Mouse (Mus musculus): ENCODE results near the gene Ddc. TPM values are rescaled to one million over a fixed set of nuclear protein-coding genes. Genes with fewer than 3 reads are reported as not detected.

The Ddc gene
- polyA plus RNA-seq (2016; fragmentation: Nextera tagmentation; extraction: Ambion mirVana): 34.5 and 42.8 TPM in 2 replicates

GRCm38 (mm10) chr11:11897645-11898357, at the start of gene Ddc:
Gene Ddc (minus strand): TSS chr11:11898144.
- H3K36me3 ChIP-seq: no peaks in the 10 kb centered on the region
- peak within 1 kb of the TSS; percentile 79 for H3K27ac ChIP-seq
- 78% methylated on average over 12 of the region's 12 CpGs for WGBS
- no peaks in the 10 kb centered on the region for H3K9me3 ChIP-seq
- no peak for DNase-seq (ENCODE audit: low spot score)
- peaks cover 28% of the 10 kb centered on the region for H3K4me1 ChIP-seq
- H3K27me3 ChIP-seq (ENCODE audit: insufficient read depth, poor library complexity, severe bottlenecking): no peaks in the 10 kb centered on the region
- no peak within 1 kb of the TSS for H3K4me3 ChIP-seq

DNA sequence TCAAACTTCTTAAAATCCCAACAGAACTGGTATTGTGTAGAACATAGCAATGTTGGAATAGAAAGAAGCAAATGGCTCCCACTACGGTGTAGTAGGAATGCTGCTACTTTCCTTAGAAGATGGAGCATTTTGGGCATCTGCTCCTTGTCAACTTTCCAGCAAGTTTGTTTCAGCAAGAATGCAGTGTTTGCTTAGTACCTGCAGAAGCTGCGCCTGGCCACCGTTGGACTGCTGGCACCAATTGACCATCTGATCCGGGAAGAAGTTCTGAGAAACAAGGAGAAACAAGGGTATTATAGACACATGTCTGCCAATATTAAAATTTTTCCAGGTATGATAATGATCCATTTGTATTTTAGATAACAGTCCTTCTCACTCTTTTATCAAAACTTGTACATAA, 47.8 kb upstream of the Ddc start:
- H3K4me3 ChIP-seq: no peak overlapping the region
- H3K36me3 ChIP-seq: peaks cover 88% of the 10 kb centered on the region
- no peak for DNase-seq (ENCODE audit: low spot score)
- H3K27ac ChIP-seq: no peak overlapping the region
- no peaks in the 10 kb centered on the region for H3K9me3 ChIP-seq
- 84% methylated on average over 4 of the region's 4 CpGs for WGBS
- H3K4me1 ChIP-seq: peaks cover 34% of the 10 kb centered on the region
- no peaks in the 10 kb centered on the region for H3K27me3 ChIP-seq (ENCODE audit: insufficient read depth, poor library complexity, severe bottlenecking)

DNA sequence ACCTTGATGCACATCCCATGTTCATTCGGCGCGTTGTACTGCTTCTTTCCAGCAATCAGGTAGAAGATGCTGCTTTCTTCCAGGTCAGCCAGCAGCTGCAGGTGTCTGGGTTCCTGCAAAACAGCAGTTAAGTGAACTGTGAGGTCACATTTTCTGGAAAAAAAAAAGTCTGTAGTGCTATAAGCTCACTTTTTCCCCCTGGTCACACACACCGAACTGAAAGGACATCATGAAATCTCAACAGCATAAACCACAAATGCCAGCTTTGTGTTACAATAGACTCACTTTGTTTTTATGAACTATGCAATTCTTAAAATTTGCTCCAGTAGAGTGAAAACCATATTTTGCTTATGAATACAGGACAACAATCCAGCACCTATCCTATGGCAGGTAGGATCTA, 46.9 kb upstream of the Ddc start:
- H3K27ac ChIP-seq: no peak overlapping the region
- H3K9me3 ChIP-seq: no peaks in the 10 kb centered on the region
- DNase-seq (ENCODE audit: low spot score): no peak
- peaks cover 85% of the 10 kb centered on the region for H3K36me3 ChIP-seq
- H3K27me3 ChIP-seq (ENCODE audit: insufficient read depth, poor library complexity, severe bottlenecking): no peaks in the 10 kb centered on the region
- 92% methylated on average over 4 of the region's 4 CpGs for WGBS
- peaks cover 27% of the 10 kb centered on the region for H3K4me1 ChIP-seq
- H3K4me3 ChIP-seq: no peak overlapping the region

- no peaks in the 10 kb centered on the region for H3K27me3 ChIP-seq (ENCODE audit: insufficient read depth, poor library complexity, severe bottlenecking)
- H3K36me3 ChIP-seq: peaks cover 85% of the 10 kb centered on the region
- DNase-seq (ENCODE audit: low spot score): no peak
- H3K27ac ChIP-seq: no peak overlapping the region
- peaks cover 21% of the 10 kb centered on the region for H3K4me1 ChIP-seq
- H3K9me3 ChIP-seq: no peaks in the 10 kb centered on the region
- no peak overlapping the region for H3K4me3 ChIP-seq
Measured at GRCm38 (mm10) chr11:11944082-11944349, 46.1 kb upstream of the Ddc start.

GRCm38 (mm10) chr11:11943240-11944081, 45.5 kb upstream of the Ddc start:
- H3K9me3 ChIP-seq: no peaks in the 10 kb centered on the region
- no peak overlapping the region for H3K4me3 ChIP-seq
- WGBS: 85% methylated on average over 13 of the region's 13 CpGs
- peak overlapping the region; percentile 77; the same call in 1 of the 2 replicates for H3K27ac ChIP-seq
- H3K36me3 ChIP-seq: peaks cover 85% of the 10 kb centered on the region
- DNase-seq (ENCODE audit: low spot score): no peak
- H3K27me3 ChIP-seq (ENCODE audit: insufficient read depth, poor library complexity, severe bottlenecking): no peaks in the 10 kb centered on the region
- peaks cover 15% of the 10 kb centered on the region for H3K4me1 ChIP-seq

DNA sequence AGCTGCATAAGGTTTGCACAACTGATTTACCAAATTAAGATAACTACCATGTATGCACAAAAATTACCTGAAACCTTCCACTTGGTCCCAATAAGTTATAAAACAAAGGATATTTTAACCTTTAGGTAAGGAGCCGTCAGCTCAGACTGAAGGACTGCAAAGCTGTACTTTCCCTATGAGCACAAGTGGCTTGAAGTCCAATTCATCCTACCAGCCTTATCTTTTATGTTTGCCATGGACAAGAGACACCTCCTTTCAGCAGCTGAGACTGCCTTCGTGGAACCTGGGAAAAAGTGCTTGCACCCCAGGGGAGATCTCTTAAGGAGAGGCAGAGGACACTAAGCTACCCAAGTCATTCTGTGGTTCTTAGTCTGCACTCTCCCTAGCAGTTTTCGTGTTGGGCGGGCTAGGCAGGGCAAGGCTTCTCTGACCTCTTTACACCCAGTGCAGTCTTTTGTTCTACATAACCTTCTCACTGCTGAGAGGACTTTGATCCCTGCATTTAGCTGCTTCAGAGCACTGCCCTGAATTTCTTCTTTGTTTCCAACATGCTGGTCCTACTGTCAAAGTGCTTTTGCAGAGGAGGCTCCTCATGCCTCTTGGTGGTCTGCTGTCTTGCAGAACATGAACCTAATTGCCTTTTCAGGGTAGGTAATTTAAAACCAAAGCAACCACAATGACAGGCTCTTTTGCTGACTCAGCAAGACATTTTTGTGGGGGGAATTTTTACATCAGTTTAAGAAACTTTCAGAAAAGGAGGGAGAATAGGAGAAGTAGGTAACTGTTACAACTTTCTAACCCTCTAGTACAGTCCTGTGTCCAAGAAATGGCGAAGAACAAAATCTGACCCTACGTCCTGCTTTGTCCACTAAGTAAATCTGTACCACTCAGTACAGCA, 44.6 kb upstream of the Ddc start:
- Histone ChIP-seq H3K36me3 (peaks cover 89% of the 10 kb centered on the region), H3K9me3 (no peaks in the 10 kb centered on the region), H3K27me3 (ENCODE audit: insufficient read depth, poor library complexity, severe bottlenecking) (no peaks in the 10 kb centered on the region), H3K4me3 (no peak overlapping the region), H3K4me1 (peaks cover 13% of the 10 kb centered on the region), H3K27ac (peak overlapping the region; percentile 77)
- peak; percentile 65 for DNase-seq (ENCODE audit: low spot score)
- WGBS: 62% methylated on average over 6 of the region's 6 CpGs

GRCm38 (mm10) chr11:11940833-11941681, 43.1 kb upstream of the Ddc start:
- no peaks in the 10 kb centered on the region for H3K27me3 ChIP-seq (ENCODE audit: insufficient read depth, poor library complexity, severe bottlenecking)
- H3K4me3 ChIP-seq: no peak overlapping the region
- WGBS: 87% methylated on average over 5 of the region's 5 CpGs
- peaks cover 90% of the 10 kb centered on the region for H3K36me3 ChIP-seq
- no peaks in the 10 kb centered on the region for H3K9me3 ChIP-seq
- no peak overlapping the region; the same call in 1 of the 2 replicates for H3K27ac ChIP-seq
- H3K4me1 ChIP-seq: peaks cover 17% of the 10 kb centered on the region
- peak; percentile 53 for DNase-seq (ENCODE audit: low spot score)

DNA sequence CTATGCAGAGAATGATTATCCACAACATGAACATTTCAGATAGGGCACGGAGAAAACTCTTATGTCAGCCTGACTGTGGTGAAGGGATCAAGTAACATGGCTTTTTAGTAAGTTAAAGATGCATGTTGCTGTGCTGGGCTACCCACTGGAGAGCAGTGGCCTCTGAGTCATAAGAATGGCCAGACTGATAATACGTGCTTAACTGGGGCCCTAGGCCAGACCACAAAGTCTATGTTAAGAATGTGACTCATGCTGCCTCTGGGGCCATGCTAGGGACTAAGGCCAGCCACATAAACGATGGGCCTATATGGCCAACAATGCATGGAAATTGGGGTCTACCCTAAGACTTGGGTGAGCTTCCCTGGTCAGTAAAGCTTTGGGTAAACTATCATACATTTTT, 41.7 kb upstream of the Ddc start:
- H3K36me3 ChIP-seq: peaks cover 91% of the 10 kb centered on the region
- no peaks in the 10 kb centered on the region for H3K27me3 ChIP-seq (ENCODE audit: insufficient read depth, poor library complexity, severe bottlenecking)
- H3K4me1 ChIP-seq: peaks cover 20% of the 10 kb centered on the region
- no peaks in the 10 kb centered on the region for H3K9me3 ChIP-seq
- DNase-seq (ENCODE audit: low spot score): peak; percentile 78
- WGBS: 31% methylated on average over 3 of the region's 3 CpGs
- H3K4me3 ChIP-seq: no peak overlapping the region
- H3K27ac ChIP-seq: peak overlapping the region; percentile 43

DNA sequence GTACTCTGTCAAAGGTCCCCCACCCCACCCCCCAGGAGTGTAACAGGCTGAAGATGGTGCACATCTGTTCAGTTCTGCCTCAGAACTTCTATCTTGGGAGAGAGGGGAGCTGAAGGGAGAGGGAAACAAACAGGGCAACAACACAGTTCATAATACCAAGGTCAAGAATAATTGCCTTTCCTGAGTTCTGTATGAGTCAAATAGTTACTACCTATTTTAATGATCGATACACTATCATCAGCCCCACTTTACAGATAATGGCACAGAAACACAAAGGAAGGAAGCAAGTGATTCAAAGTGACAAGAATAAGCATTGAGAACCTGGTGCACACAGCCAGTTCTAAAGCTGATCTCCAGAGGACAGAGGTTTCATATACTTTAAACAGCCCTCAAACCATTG, 40.6 kb upstream of the Ddc start:
- peak overlapping the region; percentile 31; the same call in 1 of the 2 replicates for H3K27ac ChIP-seq
- peaks cover 20% of the 10 kb centered on the region for H3K4me1 ChIP-seq
- H3K9me3 ChIP-seq: no peaks in the 10 kb centered on the region
- 84% methylated on average over 1 of the region's 1 CpGs for WGBS
- no peaks in the 10 kb centered on the region for H3K27me3 ChIP-seq (ENCODE audit: insufficient read depth, poor library complexity, severe bottlenecking)
- H3K36me3 ChIP-seq: peaks cover 91% of the 10 kb centered on the region
- no peak for DNase-seq (ENCODE audit: low spot score)
- H3K4me3 ChIP-seq: no peak overlapping the region

GRCm38 (mm10) chr11:11937340-11938030, 39.5 kb upstream of the Ddc start:
- DNase-seq (ENCODE audit: low spot score): peak; percentile 58
- H3K9me3 ChIP-seq: no peaks in the 10 kb centered on the region
- peak overlapping the region; percentile 65; the same call in 1 of the 2 replicates for H3K27ac ChIP-seq
- peaks cover 13% of the 10 kb centered on the region for H3K4me1 ChIP-seq
- H3K4me3 ChIP-seq: no peak overlapping the region
- peaks cover 91% of the 10 kb centered on the region for H3K36me3 ChIP-seq
- H3K27me3 ChIP-seq (ENCODE audit: insufficient read depth, poor library complexity, severe bottlenecking): no peaks in the 10 kb centered on the region
- 83% methylated on average over 10 of the region's 10 CpGs for WGBS

- Histone ChIP-seq H3K9me3 (no peaks in the 10 kb centered on the region), H3K4me1 (peaks cover 18% of the 10 kb centered on the region), H3K4me3 (no peak overlapping the region), H3K27me3 (ENCODE audit: insufficient read depth, poor library complexity, severe bottlenecking) (no peaks in the 10 kb centered on the region), H3K27ac (0 out of 2 replicates have a peak overlapping the region, but pooled peaks have one; percentile 7), H3K36me3 (peaks cover 92% of the 10 kb centered on the region)
- DNase-seq (ENCODE audit: low spot score): no peak
- 83% methylated on average over 8 of the region's 8 CpGs for WGBS
Measured at GRCm38 (mm10) chr11:11934808-11935207, 36.9 kb upstream of the Ddc start.

Measured in heart, embryonic 10.5 days (tissue).